Mouse (Mus musculus) testis, adult 2 months (tissue): ENCODE measurements around the gene Mpped2. TPM values are rescaled to one million over a fixed set of nuclear protein-coding genes. Genes with fewer than 3 reads are reported as not detected.

Source experiments
- H3K27ac ChIP-seq: fragments of 200-500 bp; 2 replicates; pipeline ENCODE4 v1.5.1; 2012; ENCODE audit warnings: low read depth, low read length; ENCODE audit not compliant: control insufficient read depth, insufficient read depth
- H3K27me3 ChIP-seq: fragments of 200-500 bp; 2 replicates; pipeline ENCODE4 v1.6.1; 2012; ENCODE audit warnings: mild to moderate bottlenecking, low read length, moderate library complexity; ENCODE audit not compliant: control insufficient read depth, insufficient read depth
- H3K36me3 ChIP-seq: fragments of 200-500 bp; 2 replicates; pipeline ENCODE4 v1.6.1; 2012; ENCODE audit warnings: mild to moderate bottlenecking, low read length; ENCODE audit not compliant: control insufficient read depth, insufficient read depth
- H3K4me1 ChIP-seq: fragments of 200-500 bp; 2 replicates; pipeline ENCODE4 v1.6.1; 2012; ENCODE audit warnings: low read length; ENCODE audit not compliant: control insufficient read depth, insufficient read depth
- H3K4me3 ChIP-seq: fragments of 200-500 bp; 2 replicates; pipeline ENCODE4 v1.5.1; 2012; ENCODE audit warnings: low read depth, mild to moderate bottlenecking, low read length, moderate library complexity, mixed read lengths; ENCODE audit not compliant: control insufficient read depth
- CTCF ChIP-seq: fragments of 200-500 bp; IDR thresholded peaks from 2 replicates; pipeline ENCODE4 v1.5.1; 2012; ENCODE audit warnings: low read depth, mild to moderate bottlenecking, inconsistent platforms, low read length, moderate library complexity; ENCODE audit not compliant: control insufficient read depth, insufficient read depth, insufficient replicate concordance
- POLR2A ChIP-seq: fragments of 200-500 bp; IDR thresholded peaks from 2 replicates; pipeline ENCODE4 v1.6.1; 2012; ENCODE audit warnings: low read depth, mild to moderate bottlenecking, inconsistent platforms, low read length, moderate library complexity; ENCODE audit not compliant: control insufficient read depth
- polyA plus RNA-seq: library from polyadenylated mRNA; depleted of rRNA; stranded (reverse); fragments of >200 nt; gene quantifications from 2 replicates; pipeline ENCODE4 v1.2.3, GENCODE M21; 2012

Gene Mpped2
- polyA plus RNA-seq, 1 experiment = 0.88 TPM

DNA sequence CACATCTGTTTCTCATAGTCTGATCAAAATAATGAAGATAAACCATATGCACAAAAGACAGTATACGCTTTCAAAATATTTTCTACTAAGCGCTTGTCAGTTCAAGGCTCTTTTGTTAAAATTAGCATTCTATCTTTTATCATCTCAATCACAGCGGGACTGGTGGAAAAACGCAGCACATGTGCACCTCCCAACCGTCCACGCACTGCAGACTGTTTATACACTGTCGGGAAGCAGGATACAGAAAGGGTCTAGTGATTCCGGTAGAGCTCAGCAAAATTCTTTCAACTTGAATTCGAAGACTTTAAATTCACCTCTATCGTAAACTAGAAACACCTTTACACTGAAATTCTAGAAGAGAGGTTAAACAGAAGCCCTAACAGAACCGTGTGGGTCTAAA is 27.8 kb upstream of the Mpped2 start:
- Histone ChIP-seq H3K27me3 (no peaks in the 10 kb centered on the region), H3K36me3 (no peaks in the 10 kb centered on the region), H3K4me1 (no peaks in the 10 kb centered on the region), H3K4me3 (no peak overlapping the region), H3K27ac (no peak overlapping the region)
- no peak for TF ChIP-seq POLR2A
- TF ChIP-seq CTCF = no peak

DNA sequence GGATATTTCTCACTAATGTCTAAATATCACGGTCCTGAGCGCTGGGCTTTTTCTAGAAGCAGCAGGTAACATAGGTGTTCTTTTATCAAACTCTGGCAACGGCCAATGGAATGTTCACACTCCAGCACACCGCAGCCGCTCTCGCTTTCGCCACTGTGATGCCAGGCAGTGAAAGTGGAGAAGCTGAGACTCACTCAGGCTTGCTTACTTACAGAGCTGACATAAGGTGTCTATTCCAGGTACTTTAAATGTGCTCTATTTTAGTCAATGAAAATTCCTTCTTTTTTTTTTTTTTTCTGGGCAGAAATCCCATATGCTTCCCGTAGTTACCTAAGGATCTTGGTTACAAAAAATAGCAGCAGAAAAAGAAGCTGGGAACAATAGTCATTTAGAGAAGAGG is 18.8 kb upstream of the Mpped2 start:
- TF ChIP-seq CTCF = no peak
- TF ChIP-seq POLR2A = no peak
- Histone ChIP-seq H3K4me3 (no peak overlapping the region), H3K27me3 (no peaks in the 10 kb centered on the region), H3K27ac (no peak overlapping the region), H3K4me1 (no peaks in the 10 kb centered on the region), H3K36me3 (no peaks in the 10 kb centered on the region)

DNA sequence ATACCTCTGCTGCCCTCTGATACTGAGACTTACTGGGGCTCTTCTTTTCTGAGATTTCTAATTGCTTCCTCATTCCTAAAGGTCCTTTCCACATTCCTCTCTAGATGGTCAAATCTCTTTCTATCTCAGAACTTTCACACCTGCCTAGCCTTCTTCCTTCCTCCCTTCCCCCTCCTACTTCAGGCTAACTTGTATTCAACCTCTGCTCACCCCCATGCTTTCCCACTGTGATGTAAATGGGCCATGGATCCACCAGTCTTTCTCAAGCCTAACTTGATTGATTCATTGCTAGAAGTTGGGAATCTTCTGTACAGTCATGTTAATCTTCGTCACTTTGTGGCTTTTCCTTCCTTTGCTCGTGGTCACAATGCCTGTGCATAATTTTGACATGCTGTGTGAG is 15.6 kb upstream of the Mpped2 start:
- Histone ChIP-seq H3K36me3 (no peaks in the 10 kb centered on the region), H3K27me3 (no peaks in the 10 kb centered on the region), H3K27ac (no peak overlapping the region), H3K4me1 (no peaks in the 10 kb centered on the region), H3K4me3 (no peak overlapping the region)
- TF ChIP-seq CTCF (no peak), POLR2A (no peak)

DNA sequence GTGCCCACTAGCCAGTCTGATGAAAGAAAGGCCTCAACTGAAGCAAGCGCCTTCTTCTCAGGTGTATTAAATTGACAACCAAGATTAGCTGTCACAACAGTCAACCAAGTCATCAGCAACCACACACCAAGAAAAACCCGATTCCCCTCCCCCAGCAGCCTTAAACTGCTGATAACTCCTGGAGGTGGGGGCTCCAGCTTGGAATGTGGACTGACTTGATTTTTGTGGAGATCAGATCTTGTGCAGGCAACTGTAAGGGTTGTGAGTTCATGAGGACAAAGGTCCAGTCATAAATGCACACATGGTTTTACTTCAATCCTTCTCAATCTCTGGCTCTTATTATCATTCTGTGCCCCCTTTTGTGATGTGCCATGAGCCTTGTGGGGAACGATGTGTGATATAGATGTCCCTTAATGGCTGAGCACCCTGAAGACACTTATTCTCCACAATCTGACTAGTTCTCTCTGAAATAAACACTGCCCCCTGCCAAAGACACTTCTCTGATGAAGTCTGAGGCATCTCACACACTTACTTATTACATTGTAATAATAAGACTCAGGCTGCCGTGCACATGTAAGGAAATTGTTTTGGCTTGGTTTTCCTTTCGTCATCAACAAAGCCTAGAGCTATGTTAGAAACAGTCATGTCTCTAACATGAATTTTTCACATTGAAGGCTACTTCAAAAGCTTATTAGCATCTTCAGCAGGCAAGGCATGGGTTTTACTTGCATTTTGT is 13.2 kb upstream of the Mpped2 start:
- H3K4me1 ChIP-seq = no peaks in the 10 kb centered on the region
- no peaks in the 10 kb centered on the region for H3K36me3 ChIP-seq
- H3K4me3 ChIP-seq = no peak overlapping the region; the same call in 1 of the 2 replicates
- H3K27ac ChIP-seq = no peak overlapping the region
- no peaks in the 10 kb centered on the region for H3K27me3 ChIP-seq
- TF ChIP-seq CTCF (no peak), POLR2A (no peak)

DNA sequence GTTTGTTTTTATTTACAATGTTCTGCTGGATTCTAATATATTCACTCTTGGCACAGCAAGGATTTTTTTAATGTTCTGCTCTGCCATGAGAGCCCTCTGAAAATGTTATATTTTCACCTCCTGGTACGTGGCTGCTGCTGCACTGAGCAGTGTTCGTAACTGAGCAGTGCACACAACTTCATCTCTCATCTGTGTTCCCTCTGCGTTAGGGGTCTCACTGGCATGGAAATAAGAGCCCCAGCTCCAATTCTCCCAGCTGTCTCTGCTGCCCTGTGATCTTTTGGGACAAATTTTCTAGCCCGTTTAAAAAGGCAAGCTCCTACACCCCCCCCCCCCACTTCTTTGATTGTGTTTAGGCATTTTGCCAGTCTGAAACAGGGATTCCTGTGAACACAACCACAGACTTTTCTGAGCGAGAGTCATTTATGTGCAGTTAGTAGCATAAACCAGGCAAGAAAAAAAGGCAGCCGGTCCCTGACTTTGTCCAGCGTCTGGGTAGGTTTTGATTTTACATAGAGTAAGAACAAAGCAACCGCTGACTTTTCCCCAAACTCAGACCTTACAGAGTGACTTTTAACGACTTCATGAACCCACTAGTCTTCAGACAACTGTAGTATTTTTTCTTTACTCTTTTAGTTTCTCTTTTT is 9.8 kb upstream of the Mpped2 start:
- Histone ChIP-seq H3K4me3 (no peak overlapping the region), H3K4me1 (no peaks in the 10 kb centered on the region), H3K27ac (no peak overlapping the region), H3K36me3 (no peaks in the 10 kb centered on the region), H3K27me3 (no peaks in the 10 kb centered on the region)
- no peak for TF ChIP-seq CTCF
- no peak for TF ChIP-seq POLR2A

DNA sequence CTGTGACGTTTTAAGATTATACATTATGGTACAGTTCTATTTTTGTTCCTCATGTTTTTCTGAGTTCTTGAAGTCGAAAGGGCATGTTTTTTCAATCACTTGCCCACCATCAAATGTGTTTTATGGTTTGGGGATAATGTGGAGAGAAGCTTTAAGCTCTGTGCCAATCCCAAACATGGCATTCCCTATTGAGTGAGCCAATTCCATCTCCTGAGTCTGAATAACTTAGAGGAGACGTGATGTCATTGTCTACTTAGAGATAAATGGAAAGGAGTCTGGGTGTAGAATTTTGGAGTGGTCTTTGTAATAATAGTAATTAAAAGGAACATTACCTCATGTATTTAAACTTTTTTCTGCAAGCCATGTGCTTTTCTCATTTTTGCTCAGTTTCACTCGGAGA is 9.2 kb upstream of the Mpped2 start:
- no peak for TF ChIP-seq POLR2A
- TF ChIP-seq CTCF = no peak
- no peaks in the 10 kb centered on the region for H3K36me3 ChIP-seq
- H3K4me1 ChIP-seq = no peaks in the 10 kb centered on the region
- H3K4me3 ChIP-seq = no peak overlapping the region
- no peak overlapping the region for H3K27ac ChIP-seq
- H3K27me3 ChIP-seq = no peaks in the 10 kb centered on the region

DNA sequence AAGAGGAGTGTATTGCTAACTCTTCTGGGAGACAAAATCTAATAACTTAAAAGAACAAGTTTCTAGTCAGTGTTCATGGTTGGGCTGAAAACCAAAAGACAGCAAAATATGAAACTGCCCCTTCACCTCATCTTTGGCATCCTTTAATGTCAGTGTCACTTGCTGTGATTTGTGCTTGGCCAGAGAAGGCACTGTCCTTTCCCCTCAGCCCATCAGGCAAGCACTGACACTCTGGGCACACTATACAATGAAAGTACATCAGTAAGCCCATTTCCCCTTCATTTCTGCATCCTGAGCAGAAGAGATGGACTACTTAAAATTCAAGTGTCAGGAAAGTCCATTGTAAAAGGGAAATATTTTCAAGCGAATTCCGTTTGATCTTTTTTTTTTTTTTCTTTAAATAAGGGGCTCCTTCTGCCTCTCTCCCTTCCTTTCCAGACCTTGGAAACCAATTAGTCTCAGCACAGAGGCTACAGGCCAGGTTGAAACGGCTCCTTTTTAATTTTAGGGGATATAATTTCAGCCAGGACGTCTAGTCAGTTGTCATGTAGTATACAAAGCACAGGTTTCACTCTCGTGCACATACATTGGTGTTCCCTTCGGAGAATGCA is 1.2 kb upstream of the Mpped2 start:
- Histone ChIP-seq H3K27ac (no peak overlapping the region), H3K27me3 (peaks cover 3% of the 10 kb centered on the region; the same call in 1 of the 2 replicates), H3K36me3 (no peaks in the 10 kb centered on the region), H3K4me3 (no peak overlapping the region), H3K4me1 (peaks cover 14% of the 10 kb centered on the region)
- no peak for TF ChIP-seq POLR2A
- TF ChIP-seq CTCF = no peak
